Mouse (Mus musculus): ENCODE measurements around the gene Dbnl.
A peak's percentile ranks its signal among the peaks of the same experiment; 100 is the strongest.
"Not testable (repeated sequence)": the region's sequence is repeated elsewhere in the genome, so short reads cannot be mapped to it uniquely, and the experiment has no call there.

Dbnl gene

GRCm38 (mm10) chr11:5795706-5796105 lies 7.4 kb downstream of the Dbnl start:
- peak; percentile 90 for DNase-seq (ENCODE audit: low read depth)

DNA sequence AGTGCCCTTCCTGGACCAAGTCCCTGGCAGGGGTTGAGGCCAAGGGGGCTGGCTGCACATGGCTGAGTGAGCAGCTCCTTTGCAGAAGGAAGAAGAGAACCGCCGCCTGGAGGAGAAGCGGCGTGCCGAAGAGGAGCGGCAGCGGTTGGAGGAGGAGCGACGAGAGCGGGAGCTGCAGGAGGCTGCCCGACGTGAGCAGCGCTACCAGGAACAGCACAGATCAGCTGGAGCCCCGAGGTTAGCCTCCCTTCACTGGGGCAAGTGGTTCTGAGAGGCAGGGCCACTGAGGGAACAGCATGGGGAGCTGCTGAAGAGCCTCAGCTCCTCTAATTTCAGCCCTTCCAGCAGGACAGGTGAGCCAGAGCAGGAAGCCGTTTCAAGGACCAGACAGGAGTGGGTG lies 8.7 kb downstream of the Dbnl start:
- DNase-seq (ENCODE audit: low read depth), result no peak

DNA sequence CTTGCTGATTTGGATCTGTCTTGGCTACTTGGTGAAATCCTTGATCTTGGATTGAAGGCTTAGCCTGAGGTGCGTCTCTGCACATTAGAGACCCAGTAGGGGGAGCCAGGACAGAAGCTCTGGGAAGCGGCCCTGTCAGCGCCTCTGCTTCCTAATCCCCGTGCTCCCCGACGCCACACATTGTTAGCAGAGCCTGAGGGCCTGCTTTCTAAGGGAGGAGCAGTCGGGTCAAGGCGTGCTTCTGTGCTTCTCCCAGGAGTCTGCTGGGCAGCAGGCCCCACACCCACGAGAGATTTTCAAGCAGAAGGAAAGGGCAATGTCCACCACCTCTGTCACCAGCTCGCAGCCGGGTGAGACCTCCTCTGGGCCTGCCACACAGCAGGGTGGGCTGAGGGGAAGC lies 9.1 kb downstream of the Dbnl start:
- no peak for DNase-seq (ENCODE audit: low read depth)

GRCm38 (mm10) chr11:5797928-5798327 lies 9.6 kb downstream of the Dbnl start:
- no peak for DNase-seq (ENCODE audit: low read depth)

DNA sequence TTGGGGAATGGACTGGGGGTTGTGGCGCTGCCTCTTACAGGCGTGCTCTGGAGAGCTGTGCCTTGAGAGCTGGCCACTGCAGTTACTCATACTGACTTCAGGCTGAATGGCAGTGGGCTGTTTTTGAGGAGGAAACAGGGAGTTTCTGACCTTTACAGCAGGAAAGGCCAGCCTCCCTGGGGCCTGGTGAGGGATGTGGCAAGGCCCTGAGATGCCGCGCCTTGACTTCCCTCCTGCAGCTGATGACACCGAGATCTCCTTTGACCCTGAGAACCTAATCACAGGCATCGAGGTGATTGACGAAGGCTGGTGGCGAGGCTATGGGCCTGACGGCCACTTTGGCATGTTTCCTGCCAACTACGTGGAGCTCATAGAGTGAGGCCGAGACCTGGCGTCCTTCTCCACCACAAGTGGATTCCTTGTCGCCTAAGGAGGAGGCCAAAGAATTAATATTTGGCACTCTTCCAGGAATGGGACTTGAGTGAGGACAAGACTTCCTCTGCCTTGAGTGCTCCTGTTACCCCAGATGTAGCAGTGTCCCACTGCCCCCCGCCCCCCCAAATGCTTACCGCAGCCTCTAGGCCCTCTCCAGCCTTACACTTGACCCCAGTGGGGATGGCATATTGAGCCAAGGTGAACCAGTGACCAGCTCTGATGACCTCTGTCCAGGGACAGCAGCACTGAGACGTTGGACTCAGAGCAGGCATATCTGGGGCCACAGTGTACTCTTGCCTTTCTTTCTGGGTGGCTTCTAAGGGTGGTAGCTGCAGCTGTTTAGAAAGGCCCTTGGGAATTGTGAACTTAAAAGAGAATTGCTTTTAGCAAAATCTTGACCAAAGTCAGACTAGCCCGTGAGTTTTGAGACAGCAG lies 11.6 kb downstream of the Dbnl start:
- DNase-seq (ENCODE audit: low read depth), result no peak

DNA sequence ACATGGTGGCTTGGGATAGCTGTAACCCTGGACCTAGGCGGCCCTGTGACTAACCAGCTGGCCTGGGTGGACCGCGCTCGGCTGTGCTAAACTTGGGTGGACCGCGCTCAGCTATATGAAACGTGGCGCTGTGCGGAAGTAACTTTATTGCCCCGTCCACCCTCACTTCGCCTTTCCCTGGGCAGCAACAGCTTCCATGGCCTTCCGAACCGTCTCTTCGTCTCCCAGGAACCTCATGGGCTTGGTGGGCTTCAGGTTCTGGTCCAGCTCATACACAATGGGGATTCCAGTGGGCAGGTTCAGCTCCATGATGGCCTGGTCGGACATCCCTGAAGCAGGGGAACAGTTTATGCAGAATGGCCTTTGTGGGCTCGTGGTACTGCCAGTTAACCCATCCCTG lies 13.2 kb downstream of the Dbnl start:
- DNase-seq (ENCODE audit: low read depth), result no peak

DNA sequence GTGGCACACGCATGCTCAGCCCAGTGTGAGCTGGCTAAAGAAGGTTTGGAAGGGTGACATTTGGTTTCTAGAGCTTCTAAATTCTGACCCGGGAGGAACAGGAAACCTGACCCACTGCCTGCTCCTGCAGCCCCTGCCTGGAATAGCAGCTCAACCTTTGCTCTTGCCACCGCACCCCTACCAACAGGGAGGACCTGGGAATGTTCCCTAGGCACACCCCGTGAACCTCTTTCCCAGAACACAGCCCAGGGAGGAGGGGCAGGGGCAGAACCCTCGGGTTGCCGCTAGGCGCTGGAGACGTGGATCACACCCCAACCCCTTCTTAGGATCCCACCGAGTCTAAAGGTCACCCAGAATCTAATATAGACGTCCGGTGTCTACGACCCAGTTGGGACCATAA lies 13.7 kb downstream of the Dbnl start:
- no peak for DNase-seq (ENCODE audit: low read depth)

- peak; percentile 65 for DNase-seq (ENCODE audit: low read depth)
Observed at GRCm38 (mm10) chr11:5802457-5803217, 14.3 kb downstream of the Dbnl start.

DNA sequence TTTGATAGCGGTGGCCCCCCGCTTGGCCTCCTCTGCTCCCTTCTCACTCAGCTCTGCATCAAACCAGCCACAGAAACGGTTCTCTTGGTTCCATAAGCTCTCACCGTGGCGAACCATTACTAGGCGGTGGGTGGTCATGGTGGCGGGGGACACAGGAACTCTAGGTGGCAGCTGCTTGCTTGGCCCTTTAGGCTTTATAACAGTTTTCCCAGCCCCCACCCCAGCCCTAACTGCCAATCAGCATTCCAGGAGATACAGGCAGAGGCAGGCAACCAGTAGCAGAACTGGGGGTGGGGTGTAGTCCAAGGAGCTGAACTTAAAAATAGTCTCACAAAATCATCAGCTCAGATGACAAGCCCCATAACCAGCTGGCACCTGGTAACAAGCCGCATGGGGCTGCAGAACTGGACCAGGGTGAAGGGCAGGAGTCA lies 15.3 kb downstream of the Dbnl start, which contains the start of gene Pgam2:
Gene Pgam2, minus strand, starts transcription at position 183 of the 431 bp plus-strand sequence.
- no peak for DNase-seq (ENCODE audit: low read depth)

GRCm38 (mm10) chr11:5804174-5804573 lies 15.9 kb downstream of the Dbnl start:
- no peak for DNase-seq (ENCODE audit: low read depth)

- DNase-seq (ENCODE audit: low read depth), result no peak
Observed at GRCm38 (mm10) chr11:5805711-5806110, 17.4 kb downstream of the Dbnl start.

DNA sequence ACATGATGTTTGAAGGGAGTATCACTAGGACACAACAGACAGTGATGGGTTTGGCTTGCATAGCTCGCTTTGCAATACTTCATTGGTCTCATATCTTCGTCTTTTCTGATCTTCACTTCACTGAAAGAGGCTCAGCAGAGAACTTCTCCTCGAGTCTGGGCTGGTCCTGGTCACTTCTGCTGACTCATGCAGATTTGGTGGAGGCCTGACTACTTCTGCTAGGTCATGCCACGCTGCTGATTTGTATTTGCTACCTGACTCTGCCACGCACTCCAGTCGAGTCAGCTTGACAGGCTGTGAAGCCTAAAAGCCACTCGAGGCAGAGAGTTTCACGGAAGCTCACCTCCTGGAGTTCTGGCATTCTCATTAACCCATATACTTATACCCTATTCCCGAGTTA lies 19.7 kb downstream of the Dbnl start:
- no peak for DNase-seq (ENCODE audit: low read depth)

- DNase-seq (ENCODE audit: low read depth), result not testable (repeated sequence)
Observed at GRCm38 (mm10) chr11:5809487-5809886, 21.2 kb downstream of the Dbnl start.

- DNase-seq (ENCODE audit: low read depth), result no peak
Observed at GRCm38 (mm10) chr11:5813381-5813780, 25.1 kb downstream of the Dbnl start.

DNA sequence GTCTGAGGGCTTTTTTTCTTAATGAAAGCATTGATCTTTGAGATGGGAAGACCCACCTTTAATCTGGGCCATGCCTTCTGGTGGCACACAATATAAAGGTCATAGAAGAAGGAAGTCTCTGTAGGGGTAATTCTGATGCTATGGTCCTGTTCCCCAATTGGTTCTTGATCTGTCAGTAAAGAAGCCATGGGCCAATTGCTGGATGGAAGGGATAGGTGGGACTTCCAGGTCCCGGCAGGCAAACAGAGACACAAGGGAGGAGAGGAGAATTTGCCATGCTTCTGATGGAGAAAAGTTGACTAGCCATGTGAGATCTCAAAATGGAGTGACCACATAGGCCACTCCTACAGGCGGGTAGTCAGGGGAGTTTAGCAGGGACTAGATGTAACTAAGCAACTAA lies 30.9 kb downstream of the Dbnl start:
- DNase-seq (ENCODE audit: low read depth), result no peak

DNA sequence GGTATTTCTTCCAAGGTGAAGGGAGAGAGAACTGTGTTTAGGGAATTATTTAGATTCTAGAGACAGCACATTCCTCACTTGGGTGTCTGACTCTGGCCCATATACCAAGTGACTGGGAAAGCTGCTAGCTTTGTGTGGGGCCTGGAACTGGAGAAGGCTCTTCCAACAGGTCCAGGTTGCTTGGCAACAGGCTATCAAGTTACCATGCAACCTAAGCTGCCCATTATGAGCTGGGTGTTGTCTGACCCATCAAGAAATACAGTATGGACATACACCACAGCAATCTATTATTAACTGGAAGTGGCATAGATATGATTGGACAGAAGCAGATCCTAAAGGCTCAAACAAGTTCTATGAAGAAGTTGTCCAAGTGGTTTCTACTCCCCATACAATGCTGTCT lies 37.1 kb downstream of the Dbnl start:
- peak; percentile 53 for DNase-seq (ENCODE audit: low read depth)

DNA sequence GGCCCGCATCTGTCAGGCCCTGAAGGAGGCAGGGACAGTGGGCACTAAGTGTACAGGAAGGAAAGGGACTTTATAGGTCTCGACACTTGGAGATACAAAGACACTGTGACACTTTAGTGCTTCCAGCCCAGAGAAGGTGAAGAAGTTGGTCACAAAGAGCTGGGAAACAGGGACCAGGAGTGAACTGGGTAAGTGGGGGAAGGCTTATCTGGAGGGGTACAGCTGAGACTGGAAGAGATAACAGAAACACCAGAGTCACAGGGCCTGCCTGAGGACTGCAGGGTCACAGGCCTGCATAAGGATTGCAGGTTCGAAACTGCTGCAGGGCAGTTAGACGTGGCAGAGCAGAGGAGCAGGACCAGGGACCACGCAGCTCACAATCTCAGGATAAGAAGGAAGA lies 39.6 kb downstream of the Dbnl start:
- DNase-seq (ENCODE audit: low read depth), result no peak

GRCm38 (mm10) chr11:5828509-5829191 lies 40.4 kb downstream of the Dbnl start:
- DNase-seq (ENCODE audit: low read depth), result no peak

GRCm38 (mm10) chr11:5829327-5829726 lies 41.0 kb downstream of the Dbnl start:
- no peak for DNase-seq (ENCODE audit: low read depth)

- no peak for DNase-seq (ENCODE audit: low read depth)
Observed at GRCm38 (mm10) chr11:5834506-5834905, 46.2 kb downstream of the Dbnl start.

GRCm38 (mm10) chr11:5835057-5835456 lies 46.8 kb downstream of the Dbnl start:
- peak; percentile 93 for DNase-seq (ENCODE audit: low read depth)

DNA sequence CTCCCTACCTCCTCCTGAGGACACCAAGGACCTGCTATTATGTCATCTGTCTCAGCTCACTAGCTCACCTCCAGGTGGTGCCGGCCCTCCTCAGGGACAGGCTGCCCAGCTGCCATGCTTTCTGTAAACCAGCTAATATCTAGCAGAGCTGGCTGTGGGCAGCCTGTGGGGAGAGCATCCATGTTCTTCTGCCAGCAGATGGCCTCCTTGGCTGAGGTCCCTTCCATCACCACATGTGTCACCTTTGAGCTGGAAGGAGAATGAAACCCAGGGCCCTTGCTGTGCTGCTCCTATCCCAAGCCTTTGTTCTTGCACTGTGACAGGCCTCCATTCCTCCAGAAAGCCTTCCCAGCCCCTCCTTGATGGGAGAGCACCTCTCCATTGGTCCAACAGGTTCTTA lies 47.8 kb downstream of the Dbnl start:
- DNase-seq (ENCODE audit: low read depth), result peak; percentile 64

Data from NIH3T3 (cell line).